Mouse (Mus musculus): Measurements from ENCODE around the gene Lsamp. TPM values are rescaled to one million over a fixed set of nuclear protein-coding genes. Genes with fewer than 3 reads are reported as not detected.

Gene Lsamp
- polyA plus RNA-seq, 1 experiment: not detected

- H3K4me3 ChIP-seq (ENCODE audit: low read depth, low read length): no peak overlapping the region
- no peak overlapping the region for H3K9ac ChIP-seq (ENCODE audit: low read depth, poor library complexity, severe bottlenecking)
- H3K36me3 ChIP-seq (ENCODE audit: control insufficient read depth, insufficient read depth, low read length, poor library complexity, severe bottlenecking): no peaks in the 10 kb centered on the region
- H3K4me1 ChIP-seq (ENCODE audit: control insufficient read depth, insufficient read depth, low read length): no peaks in the 10 kb centered on the region
- H3K27me3 ChIP-seq (ENCODE audit: control insufficient read depth, insufficient read depth, low read length, poor library complexity, severe bottlenecking): no peaks in the 10 kb centered on the region
- no peaks in the 10 kb centered on the region for H3K9me3 ChIP-seq (replicated peaks; ENCODE audit: control insufficient read depth, insufficient read depth, low read length, poor library complexity, severe bottlenecking)
- TF ChIP-seq CTCF (IDR thresholded peaks at IDR 0.05; ENCODE audit: low read depth, low read length): no peak
- TF ChIP-seq POLR2A (IDR thresholded peaks at IDR 0.05; ENCODE audit: insufficient read depth, low read length): no peak
- no peak for TF ChIP-seq EP300 (IDR thresholded peaks at IDR 0.05; ENCODE audit: insufficient read depth, low read depth, low read length)
- no peak overlapping the region for H3K27ac ChIP-seq (ENCODE audit: insufficient read depth, low read length)
Measured at GRCm38 (mm10) chr16:40399531-40399930, 415.4 kb downstream of the Lsamp start.

GRCm38 (mm10) chr16:40434280-40434679 is 450.1 kb downstream of the Lsamp start:
- H3K36me3 ChIP-seq (ENCODE audit: control insufficient read depth, insufficient read depth, low read length, poor library complexity, severe bottlenecking): no peaks in the 10 kb centered on the region
- H3K4me3 ChIP-seq (ENCODE audit: low read depth, low read length): no peak overlapping the region
- H3K4me1 ChIP-seq (ENCODE audit: control insufficient read depth, insufficient read depth, low read length): no peaks in the 10 kb centered on the region
- H3K9ac ChIP-seq (ENCODE audit: low read depth, poor library complexity, severe bottlenecking): no peak overlapping the region
- no peak overlapping the region for H3K27ac ChIP-seq (ENCODE audit: insufficient read depth, low read length)
- no peaks in the 10 kb centered on the region for H3K27me3 ChIP-seq (ENCODE audit: control insufficient read depth, insufficient read depth, low read length, poor library complexity, severe bottlenecking)
- TF ChIP-seq EP300 (IDR thresholded peaks at IDR 0.05; ENCODE audit: insufficient read depth, low read depth, low read length) (no peak), CTCF (IDR thresholded peaks at IDR 0.05; ENCODE audit: low read depth, low read length) (no peak), POLR2A (IDR thresholded peaks at IDR 0.05; ENCODE audit: insufficient read depth, low read length) (no peak)
- no peaks in the 10 kb centered on the region for H3K9me3 ChIP-seq (replicated peaks; ENCODE audit: control insufficient read depth, insufficient read depth, low read length, poor library complexity, severe bottlenecking)

GRCm38 (mm10) chr16:40436415-40436814 is 452.3 kb downstream of the Lsamp start:
- Histone ChIP-seq H3K36me3 (ENCODE audit: control insufficient read depth, insufficient read depth, low read length, poor library complexity, severe bottlenecking) (no peaks in the 10 kb centered on the region), H3K27ac (ENCODE audit: insufficient read depth, low read length) (no peak overlapping the region), H3K9ac (ENCODE audit: low read depth, poor library complexity, severe bottlenecking) (no peak overlapping the region), H3K27me3 (ENCODE audit: control insufficient read depth, insufficient read depth, low read length, poor library complexity, severe bottlenecking) (no peaks in the 10 kb centered on the region), H3K4me3 (ENCODE audit: low read depth, low read length) (no peak overlapping the region), H3K9me3 (replicated peaks; ENCODE audit: control insufficient read depth, insufficient read depth, low read length, poor library complexity, severe bottlenecking) (no peaks in the 10 kb centered on the region), H3K4me1 (ENCODE audit: control insufficient read depth, insufficient read depth, low read length) (no peaks in the 10 kb centered on the region)
- TF ChIP-seq POLR2A (IDR thresholded peaks at IDR 0.05; ENCODE audit: insufficient read depth, low read length) (no peak), EP300 (IDR thresholded peaks at IDR 0.05; ENCODE audit: insufficient read depth, low read depth, low read length) (no peak)

- no peaks in the 10 kb centered on the region for H3K36me3 ChIP-seq (ENCODE audit: control insufficient read depth, insufficient read depth, low read length, poor library complexity, severe bottlenecking)
- no peak overlapping the region for H3K9ac ChIP-seq (ENCODE audit: low read depth, poor library complexity, severe bottlenecking)
- H3K4me1 ChIP-seq (ENCODE audit: control insufficient read depth, insufficient read depth, low read length): no peaks in the 10 kb centered on the region
- no peaks in the 10 kb centered on the region for H3K27me3 ChIP-seq (ENCODE audit: control insufficient read depth, insufficient read depth, low read length, poor library complexity, severe bottlenecking)
- no peak overlapping the region for H3K4me3 ChIP-seq (ENCODE audit: low read depth, low read length)
- no peak for TF ChIP-seq CTCF (IDR thresholded peaks at IDR 0.05; ENCODE audit: low read depth, low read length)
- no peak for TF ChIP-seq EP300 (IDR thresholded peaks at IDR 0.05; ENCODE audit: insufficient read depth, low read depth, low read length)
- TF ChIP-seq POLR2A (IDR thresholded peaks at IDR 0.05; ENCODE audit: insufficient read depth, low read length): no peak
- H3K27ac ChIP-seq (ENCODE audit: insufficient read depth, low read length): no peak overlapping the region
- H3K9me3 ChIP-seq (replicated peaks; ENCODE audit: control insufficient read depth, insufficient read depth, low read length, poor library complexity, severe bottlenecking): no peaks in the 10 kb centered on the region
Measured at GRCm38 (mm10) chr16:40437879-40438278, 453.7 kb downstream of the Lsamp start.

- H3K9me3 ChIP-seq (replicated peaks; ENCODE audit: control insufficient read depth, insufficient read depth, low read length, poor library complexity, severe bottlenecking): no peaks in the 10 kb centered on the region
- no peak overlapping the region for H3K9ac ChIP-seq (ENCODE audit: low read depth, poor library complexity, severe bottlenecking)
- no peak overlapping the region for H3K4me3 ChIP-seq (ENCODE audit: low read depth, low read length)
- H3K27me3 ChIP-seq (ENCODE audit: control insufficient read depth, insufficient read depth, low read length, poor library complexity, severe bottlenecking): no peaks in the 10 kb centered on the region
- H3K27ac ChIP-seq (ENCODE audit: insufficient read depth, low read length): no peak overlapping the region
- no peak for TF ChIP-seq CTCF (IDR thresholded peaks at IDR 0.05; ENCODE audit: low read depth, low read length)
- no peak for TF ChIP-seq POLR2A (IDR thresholded peaks at IDR 0.05; ENCODE audit: insufficient read depth, low read length)
- TF ChIP-seq EP300 (IDR thresholded peaks at IDR 0.05; ENCODE audit: insufficient read depth, low read depth, low read length): no peak
- no peaks in the 10 kb centered on the region for H3K36me3 ChIP-seq (ENCODE audit: control insufficient read depth, insufficient read depth, low read length, poor library complexity, severe bottlenecking)
- no peaks in the 10 kb centered on the region for H3K4me1 ChIP-seq (ENCODE audit: control insufficient read depth, insufficient read depth, low read length)
Measured at GRCm38 (mm10) chr16:40438876-40439275, 454.7 kb downstream of the Lsamp start.

GRCm38 (mm10) chr16:40446587-40446986 is 462.4 kb downstream of the Lsamp start:
- H3K9ac ChIP-seq (ENCODE audit: low read depth, poor library complexity, severe bottlenecking): no peak overlapping the region
- H3K4me3 ChIP-seq (ENCODE audit: low read depth, low read length): no peak overlapping the region
- no peak for TF ChIP-seq CTCF (IDR thresholded peaks at IDR 0.05; ENCODE audit: low read depth, low read length)
- TF ChIP-seq POLR2A (IDR thresholded peaks at IDR 0.05; ENCODE audit: insufficient read depth, low read length): no peak
- no peak for TF ChIP-seq EP300 (IDR thresholded peaks at IDR 0.05; ENCODE audit: insufficient read depth, low read depth, low read length)
- H3K27ac ChIP-seq (ENCODE audit: insufficient read depth, low read length): no peak overlapping the region
- H3K27me3 ChIP-seq (ENCODE audit: control insufficient read depth, insufficient read depth, low read length, poor library complexity, severe bottlenecking): no peaks in the 10 kb centered on the region
- no peaks in the 10 kb centered on the region for H3K4me1 ChIP-seq (ENCODE audit: control insufficient read depth, insufficient read depth, low read length)
- no peaks in the 10 kb centered on the region for H3K9me3 ChIP-seq (replicated peaks; ENCODE audit: control insufficient read depth, insufficient read depth, low read length, poor library complexity, severe bottlenecking)
- no peaks in the 10 kb centered on the region for H3K36me3 ChIP-seq (ENCODE audit: control insufficient read depth, insufficient read depth, low read length, poor library complexity, severe bottlenecking)
